Mouse (Mus musculus) liver, postnatal 0 days (tissue): ENCODE measurements around the gene Cd38. TPM values are rescaled to one million over a fixed set of nuclear protein-coding genes. Genes with fewer than 3 reads are reported as not detected.
"Not testable (repeated sequence)": the region's sequence is repeated elsewhere in the genome, so short reads cannot be mapped to it uniquely, and the experiment has no call there.

Source experiments
- ATAC-seq: fragments of 200-750 bp; cut with Nextera tagmentation; 2 replicates; pipeline ENCODE4 v1.8.0; 2017; ENCODE audit warnings: mild to moderate bottlenecking, moderate library complexity
- DNase-seq: peaks from one replicate; pipeline ENCODE4 v3.0.0-alpha.2; 2016
- H3K27ac ChIP-seq: fragments of 300-500 bp; sonication (generic); 2 replicates; pipeline ENCODE4 v1.5.1; 2014; ENCODE audit warnings: antibody characterized with exemption, moderate library complexity, mild to moderate bottlenecking, low read depth
- H3K27me3 ChIP-seq: fragments of 300-500 bp; sonication (generic); 2 replicates; pipeline ENCODE4 v1.6.1; 2014; ENCODE audit warnings: low read length, control low read depth, mixed read lengths; ENCODE audit not compliant: insufficient read depth
- H3K36me3 ChIP-seq: fragments of 300-500 bp; sonication (generic); replicated peaks from 2 replicates; pipeline ENCODE4 v1.6.1; 2014; ENCODE audit warnings: mild to moderate bottlenecking, control low read depth, low read length, moderate library complexity, mixed read lengths; ENCODE audit not compliant: insufficient read depth
- H3K4me1 ChIP-seq: fragments of 300-500 bp; sonication (generic); 2 replicates; pipeline ENCODE4 v1.6.1; 2014; ENCODE audit warnings: antibody characterized with exemption, mild to moderate bottlenecking, control low read depth; ENCODE audit not compliant: insufficient read depth
- H3K4me2 ChIP-seq: fragments of 300-500 bp; sonication (generic); 2 replicates; pipeline ENCODE4 v1.6.1; 2014; ENCODE audit warnings: low read depth, mild to moderate bottlenecking, low read length, moderate library complexity, mixed read lengths
- H3K4me3 ChIP-seq: fragments of 300-500 bp; sonication (generic); 2 replicates; pipeline ENCODE4 v1.5.1; 2014; ENCODE audit warnings: low read depth, low read length
- H3K9ac ChIP-seq: fragments of 300-500 bp; sonication (generic); replicated peaks from 2 replicates; pipeline ENCODE4 v1.6.1; 2014; ENCODE audit warnings: mild to moderate bottlenecking, moderate library complexity
- H3K9me3 ChIP-seq: fragments of 300-500 bp; sonication (generic); 2 replicates; pipeline ENCODE4 v1.6.1; 2016; ENCODE audit warnings: mild to moderate bottlenecking, control low read depth, low read length, mixed read lengths
- CTCF ChIP-seq: sonication (generic); IDR thresholded peaks from 2 replicates; pipeline ENCODE4 v1.5.1; 2016; ENCODE audit warnings: antibody characterized with exemption, low read depth
- EP300 ChIP-seq: IDR thresholded peaks from 2 replicates; pipeline ENCODE4 v1.6.1; 2016; ENCODE audit warnings: antibody characterized with exemption, low read depth, mild to moderate bottlenecking
- WGBS: fragments of 180-500 bp; shearing (Covaris S2); extraction: QIAGEN DNeasy Blood & Tissue Kit; methylation state at CpG from one replicate; pipeline ENCODE4 v1.1.7; 2014; ENCODE audit not compliant: insufficient replicate concordance; 5-methylcytosine and 5-hydroxymethylcytosine counted together
- polyA plus RNA-seq: library from polyadenylated mRNA; unstranded; fragments of >200 nt; fragmentation: Nextera tagmentation; extraction: Ambion mirVana; gene quantifications from 2 replicates; pipeline ENCODE4 v1.2.1, GENCODE M21; 2015

The Cd38 gene
- polyA plus RNA-seq, 1 experiment from 2014 or later: 20.5 TPM

DNA sequence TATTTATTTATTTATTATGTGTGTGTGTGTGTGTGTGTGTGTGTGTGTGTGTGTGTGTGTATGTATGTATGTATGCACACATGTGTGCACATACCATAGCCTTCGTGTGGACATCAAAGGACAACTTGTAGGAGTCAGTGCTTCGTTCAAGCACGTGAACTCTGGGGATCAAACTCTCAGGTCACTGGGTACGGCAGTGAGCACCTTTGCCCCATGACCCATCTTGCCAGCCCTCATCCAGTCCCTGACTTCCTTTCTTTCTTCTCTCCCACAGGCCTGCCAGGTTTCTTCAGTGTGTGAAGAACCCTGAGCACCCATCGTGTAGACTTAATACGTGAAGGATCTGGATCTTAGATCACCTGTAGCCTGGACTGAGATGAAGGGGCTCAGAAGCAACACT is 41.7 kb downstream of the Cd38 start:
- TF ChIP-seq EP300 (no peak), CTCF (no peak)
- WGBS: 85% methylated on average over 6 of the region's 6 CpGs
- no peak overlapping the region for H3K9ac ChIP-seq
- no peak overlapping the region for H3K4me3 ChIP-seq
- H3K27ac ChIP-seq: no peak overlapping the region
- no peaks in the 10 kb centered on the region for H3K9me3 ChIP-seq
- H3K27me3 ChIP-seq: no peaks in the 10 kb centered on the region
- ATAC-seq: no peak
- no peak for DNase-seq
- no peaks in the 10 kb centered on the region for H3K36me3 ChIP-seq
- H3K4me2 ChIP-seq: no peak overlapping the region
- no peaks in the 10 kb centered on the region for H3K4me1 ChIP-seq

- H3K27me3 ChIP-seq, H3K27ac ChIP-seq: not testable (repeated sequence)
Observed at GRCm38 (mm10) chr5:43912844-43913243, 44.5 kb downstream of the Cd38 start, which contains the start of gene Gm7879. Gene Gm7879, plus strand, starts transcription at chr5:43913144.

DNA sequence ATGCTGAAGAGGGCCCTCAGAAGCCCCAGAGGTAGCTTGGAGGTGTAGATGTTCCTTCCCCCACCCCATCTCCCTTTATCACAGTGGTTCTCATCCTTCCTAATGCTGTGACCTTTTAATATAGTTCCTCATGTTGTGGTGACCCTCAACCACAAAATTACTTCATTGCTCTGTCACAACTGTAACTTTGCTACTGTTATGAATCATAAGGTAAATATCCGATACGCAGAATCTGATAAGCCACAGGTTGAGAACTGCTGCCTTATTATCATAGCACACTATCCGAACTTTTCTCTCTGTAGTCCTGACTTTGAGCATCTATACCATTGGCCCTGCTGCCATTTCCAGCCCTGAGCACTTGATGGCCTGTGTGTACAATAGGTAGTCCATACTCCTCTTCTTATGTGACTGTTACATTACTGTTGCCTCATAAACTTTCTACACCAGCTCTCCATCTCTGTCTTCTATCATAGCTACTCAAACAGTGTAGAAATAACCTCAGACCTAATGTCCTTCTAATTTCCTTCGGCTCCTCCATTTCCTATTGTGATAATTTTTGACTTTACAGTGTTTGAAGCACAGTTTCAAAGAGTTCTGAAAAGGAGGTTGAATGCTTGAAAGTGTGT is 47.0 kb downstream of the Cd38 start:
- WGBS: 61% methylated on average over 4 of the region's 4 CpGs

More at GRCm38 (mm10) chr5:43912844-43913243, 44.5 kb downstream of the Cd38 start, which contains the start of gene Gm7879:
- not testable (repeated sequence) for H3K9ac ChIP-seq, H3K4me3 ChIP-seq, H3K9me3 ChIP-seq, H3K4me2 ChIP-seq, DNase-seq, H3K36me3 ChIP-seq, H3K4me1 ChIP-seq, ATAC-seq
- WGBS: 85% methylated on average over 2 of the region's 4 CpGs

DNA sequence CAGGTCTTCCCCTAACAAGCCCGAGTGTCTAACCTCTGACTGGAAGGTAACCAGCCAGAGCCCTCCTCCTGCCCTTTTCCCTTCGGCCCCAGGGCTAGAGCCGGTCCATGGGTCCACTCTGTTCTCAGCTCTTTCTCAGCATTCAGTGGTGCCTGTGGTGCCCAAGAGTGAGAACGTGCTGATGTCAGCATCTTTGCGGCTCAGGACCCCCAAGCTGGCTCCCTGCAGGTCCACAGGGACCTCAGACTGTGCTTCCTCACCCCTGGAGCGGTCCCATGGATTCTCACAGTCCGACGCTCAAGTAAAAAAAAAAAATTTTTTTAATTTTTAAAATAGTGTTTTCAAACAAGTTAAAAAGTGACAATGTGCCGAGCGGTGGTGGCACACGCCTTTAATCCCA is 53.5 kb downstream of the Cd38 start:
- DNase-seq: no peak
- TF ChIP-seq EP300 (no peak), CTCF (no peak)
- WGBS: 82% methylated on average over 11 of the region's 11 CpGs
- Histone ChIP-seq H3K9ac (no peak overlapping the region), H3K27me3 (no peaks in the 10 kb centered on the region), H3K27ac (no peak overlapping the region), H3K9me3 (no peaks in the 10 kb centered on the region), H3K4me2 (no peak overlapping the region), H3K4me1 (no peaks in the 10 kb centered on the region), H3K4me3 (no peak overlapping the region), H3K36me3 (no peaks in the 10 kb centered on the region)
- no peak for ATAC-seq

More for the DNA sequence above, 47.0 kb downstream of the Cd38 start:
- Histone ChIP-seq H3K4me1 (no peaks in the 10 kb centered on the region), H3K9me3 (no peaks in the 10 kb centered on the region), H3K36me3 (no peaks in the 10 kb centered on the region), H3K27me3 (no peaks in the 10 kb centered on the region), H3K27ac (no peak overlapping the region), H3K9ac (no peak overlapping the region), H3K4me2 (no peak overlapping the region), H3K4me3 (no peak overlapping the region)
- TF ChIP-seq CTCF: no peak
- TF ChIP-seq EP300: no peak
- no peak for ATAC-seq
- DNase-seq: no peak

DNA sequence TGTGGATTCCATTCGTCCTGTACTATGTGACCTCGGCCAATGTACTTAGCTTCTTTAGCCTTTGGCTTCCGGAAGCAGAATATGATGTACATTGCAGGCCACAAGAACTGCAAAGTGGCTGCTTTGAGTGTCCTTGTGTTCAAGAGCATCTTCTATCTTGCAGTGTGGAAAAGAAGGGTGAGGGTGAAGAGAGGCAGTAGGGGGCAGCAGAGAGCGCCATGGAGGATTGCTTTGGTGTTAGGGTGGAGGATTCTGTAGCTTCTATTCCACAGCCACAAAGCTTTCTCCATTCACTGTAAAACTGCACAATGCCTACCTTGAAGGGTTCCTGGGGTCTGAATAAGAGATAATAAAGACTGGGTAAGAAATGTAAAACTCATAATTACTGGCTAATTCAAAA is 55.6 kb downstream of the Cd38 start:
- peak; percentile 76 for DNase-seq
- H3K4me3 ChIP-seq: no peak overlapping the region
- WGBS: 23% methylated on average over 4 of the region's 4 CpGs
- H3K27me3 ChIP-seq: no peaks in the 10 kb centered on the region
- no peak for ATAC-seq
- H3K9ac ChIP-seq: no peak overlapping the region
- no peak overlapping the region for H3K27ac ChIP-seq
- no peaks in the 10 kb centered on the region for H3K4me1 ChIP-seq
- no peak overlapping the region for H3K4me2 ChIP-seq
- no peaks in the 10 kb centered on the region for H3K9me3 ChIP-seq
- TF ChIP-seq CTCF (peak; percentile 84), EP300 (no peak)
- H3K36me3 ChIP-seq: no peaks in the 10 kb centered on the region

- TF ChIP-seq CTCF (no peak), EP300 (no peak)
- DNase-seq (no peak), ATAC-seq (peak; percentile 56; the same call in 1 of the 2 replicates)
Observed at GRCm38 (mm10) chr5:43927729-43928128, 59.4 kb downstream of the Cd38 start.

DNA sequence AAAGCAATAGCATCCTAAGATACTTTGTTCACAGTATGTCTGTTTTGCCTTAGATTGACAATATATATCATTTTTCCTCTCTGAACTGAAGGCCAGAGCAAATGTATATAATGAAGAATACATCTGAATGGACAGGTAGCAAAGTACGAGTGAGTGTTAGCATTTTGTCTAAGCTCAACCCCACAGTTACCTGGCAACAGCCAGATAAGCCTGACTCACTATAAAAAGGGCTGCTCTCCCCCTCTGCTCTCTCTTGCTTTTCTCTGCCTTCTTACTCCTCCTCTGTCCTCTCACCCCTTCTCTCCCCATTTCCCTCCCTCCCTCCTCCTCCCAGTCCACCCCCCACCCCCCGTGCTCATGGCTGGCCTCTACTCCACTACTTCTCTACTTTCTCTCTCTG is 64.9 kb downstream of the Cd38 start:
- H3K27ac ChIP-seq: no peak overlapping the region
- DNase-seq: no peak
- H3K27me3 ChIP-seq: no peaks in the 10 kb centered on the region
- WGBS: 51% methylated on average over 2 of the region's 2 CpGs
- ATAC-seq: no peak
- no peak overlapping the region for H3K9ac ChIP-seq
- no peaks in the 10 kb centered on the region for H3K36me3 ChIP-seq
- TF ChIP-seq EP300: no peak
- TF ChIP-seq CTCF: no peak
- H3K9me3 ChIP-seq: no peaks in the 10 kb centered on the region
- H3K4me2 ChIP-seq: no peak overlapping the region
- no peaks in the 10 kb centered on the region for H3K4me1 ChIP-seq
- no peak overlapping the region for H3K4me3 ChIP-seq

More at GRCm38 (mm10) chr5:43927729-43928128, 59.4 kb downstream of the Cd38 start:
- Histone ChIP-seq H3K9ac (no peak overlapping the region), H3K27ac (no peak overlapping the region), H3K9me3 (no peaks in the 10 kb centered on the region), H3K36me3 (no peaks in the 10 kb centered on the region), H3K27me3 (no peaks in the 10 kb centered on the region), H3K4me2 (no peak overlapping the region), H3K4me1 (no peaks in the 10 kb centered on the region), H3K4me3 (no peak overlapping the region)
